Mouse (Mus musculus) liver, adult 2 months (tissue): ENCODE data around the gene Tmod4.

Experiments
- CTCF ChIP-seq: fragments of 200-500 bp; IDR thresholded peaks from 2 replicates; pipeline ENCODE4 v1.5.1; 2011; ENCODE audit warnings: low read depth, low read length, control low read depth
- POLR2A ChIP-seq: fragments of 200-500 bp; IDR thresholded peaks from 2 replicates; pipeline ENCODE4 v1.6.1; 2011; ENCODE audit warnings: low read length, control low read depth; ENCODE audit not compliant: insufficient read depth; ENCODE audit errors: extremely low read depth

GRCm38 (mm10) chr3:95142617-95143011, 18.3 kb downstream of the Tmod4 start:
- peak; percentile 99 for TF ChIP-seq CTCF
- TF ChIP-seq POLR2A = no peak
